Comparison of ENCODE assay signal across 8 mouse cellular contexts in genomic region chr14:55078366-55078989, GRCm38 (mm10). TPM values are rescaled to one million over a fixed set of nuclear protein-coding genes. Genes with fewer than 3 reads are reported as not detected.
A peak's percentile ranks its signal among the peaks of the same experiment; 100 is the strongest.
DNase-seq lines count a peak whose midpoint lies in the region; ATAC-seq and TF ChIP-seq lines count a peak whose summit lies in the region.

No protein-coding gene starts in this region.

- ATAC-seq in granulocyte monocyte progenitor cell, adult 5-6 weeks (replicated peaks; ENCODE audit: poor library complexity, severe bottlenecking): peak; percentile 31; the same call in 1 of the 2 replicates
- ATAC-seq in liver, postnatal 0 days: no peak; the same call in 1 of the 2 replicates

- no peaks in the 10 kb centered on the region for H3K9me3 ChIP-seq in E14TG2a.4 (ENCODE audit: low read length)
- H3K9me3 ChIP-seq in liver, postnatal 0 days (ENCODE audit: low read length): no peaks in the 10 kb centered on the region

- H3K4me2 ChIP-seq in liver, postnatal 0 days (ENCODE audit: low read depth, low read length): peak overlapping the region; percentile 18

- H3K4me3 ChIP-seq in E14TG2a.4 (replicated peaks; ENCODE audit: low read length): peak overlapping the region; percentile 74
- H3K4me3 ChIP-seq in liver, postnatal 0 days (ENCODE audit: low read depth, low read length): no peak overlapping the region

- peak; percentile 37 to 50 for DNase-seq in cerebellum, adult 18-20 months
- DNase-seq in cerebellum, adult 8-10 months: no peak
- no peak for DNase-seq in liver, postnatal 0 days
- DNase-seq in adrenal gland, postnatal 4 days (ENCODE audit: low spot score in 2 of 2): no peak
- DNase-seq in adrenal gland, adult (ENCODE audit: inconsistent age in 2 of 2, low spot score in 1 of 2): no peak
- no peak for DNase-seq in adrenal gland, adult 18-20 months (ENCODE audit: low spot score in 2 of 2)

- H3K9ac ChIP-seq in liver, postnatal 0 days (replicated peaks): no peak overlapping the region

- 12% methylated on average over 23 of the region's 23 CpGs for WGBS in liver, postnatal 0 days (ENCODE audit: insufficient replicate concordance)

- no peaks in the 10 kb centered on the region for H3K27me3 ChIP-seq in E14TG2a.4 (ENCODE audit: insufficient read depth, low read length)
- peaks cover 17% of the 10 kb centered on the region for H3K27me3 ChIP-seq in liver, postnatal 0 days (ENCODE audit: insufficient read depth, low read length)

- H3K27ac ChIP-seq in liver, postnatal 0 days (ENCODE audit: low read depth): no peak overlapping the region

- TF ChIP-seq EP300 in liver, postnatal 0 days (IDR thresholded peaks at IDR 0.05; ENCODE audit: low read depth): no peak

- peaks cover 100% of the 10 kb centered on the region for H3K4me1 ChIP-seq in E14TG2a.4 (replicated peaks; ENCODE audit: low read depth, low read length)
- H3K4me1 ChIP-seq in liver, postnatal 0 days (ENCODE audit: insufficient read depth): peaks cover 3% of the 10 kb centered on the region; the same call in 1 of the 2 replicates

- TF ChIP-seq CTCF in E14TG2a.4 (conservative IDR thresholded peaks at IDR 0.05; ENCODE audit: low read length): no peak
- no peak for TF ChIP-seq CTCF in liver, postnatal 0 days (IDR thresholded peaks at IDR 0.05; ENCODE audit: low read depth)

- H3K36me3 ChIP-seq in E14TG2a.4 (ENCODE audit: insufficient read depth, low read length): peaks cover 44% of the 10 kb centered on the region
- no peaks in the 10 kb centered on the region for H3K36me3 ChIP-seq in liver, postnatal 0 days (replicated peaks; ENCODE audit: insufficient read depth, low read length)

RNA-seq across cellular contexts. Expression of gene Zfhx2, which starts 13.6 kb away (rescaled TPM):
- total RNA-seq in granulocyte monocyte progenitor cell, adult 5-6 weeks (2014; fragmentation: Nextera tagmentation): 3.0 and 5.2 TPM in 2 replicates
- total RNA-seq in granulocyte monocyte progenitor cell, adult 5-6 weeks (2017): 0.26 and 0.82 TPM in 2 replicates
- polyA plus RNA-seq in liver, postnatal 0 days (2015; fragmentation: Nextera tagmentation; extraction: Ambion mirVana): 0.78 and 1.0 TPM in 2 replicates
- total RNA-seq in adrenal gland, postnatal 4 days (2021): 10 to 100 TPM; 11.9 to 13.5 TPM
- total RNA-seq in adrenal gland, adult 18-20 months (2021): 1 to 10 TPM; 6.1 to 7.4 TPM

RNA-seq across cellular contexts. Expression of gene Thtpa, which starts 16.1 kb away (rescaled TPM):
- 11.9 and 16.2 TPM in 2 replicates for total RNA-seq in granulocyte monocyte progenitor cell, adult 5-6 weeks (2014; fragmentation: Nextera tagmentation)
- 10.0 and 13.0 TPM in 2 replicates for total RNA-seq in granulocyte monocyte progenitor cell, adult 5-6 weeks (2017)
- 5.9 and 7.0 TPM in 2 replicates for polyA plus RNA-seq in liver, postnatal 0 days (2015; fragmentation: Nextera tagmentation; extraction: Ambion mirVana)
- total RNA-seq in adrenal gland, postnatal 4 days (2021): 10 to 100 TPM; 21.0 to 21.3 TPM
- 10 to 100 TPM; 10.9 to 12.0 TPM for total RNA-seq in adrenal gland, adult 18-20 months (2021)

RNA-seq across cellular contexts. Expression of gene Ap1g2, which starts 27.9 kb away (rescaled TPM):
- total RNA-seq in granulocyte monocyte progenitor cell, adult 5-6 weeks (2014; fragmentation: Nextera tagmentation): 56.6 and 87.9 TPM in 2 replicates
- total RNA-seq in granulocyte monocyte progenitor cell, adult 5-6 weeks (2017): 12.4 and 15.1 TPM in 2 replicates
- 7.8 and 9.6 TPM in 2 replicates for polyA plus RNA-seq in liver, postnatal 0 days (2015; fragmentation: Nextera tagmentation; extraction: Ambion mirVana)
- total RNA-seq in adrenal gland, postnatal 4 days (2021): 10 to 100 TPM; 30.3 to 34.0 TPM
- 10 to 100 TPM; 25.8 to 29.4 TPM for total RNA-seq in adrenal gland, adult 18-20 months (2021)

RNA-seq across cellular contexts. Expression of gene Jph4, which starts 38.3 kb away (rescaled TPM):
- not detected in 2 replicates for total RNA-seq in granulocyte monocyte progenitor cell, adult 5-6 weeks (2014; fragmentation: Nextera tagmentation)
- total RNA-seq in granulocyte monocyte progenitor cell, adult 5-6 weeks (2017): not detected in 2 replicates
- polyA plus RNA-seq in liver, postnatal 0 days (2015; fragmentation: Nextera tagmentation; extraction: Ambion mirVana): not detected in 2 replicates
- total RNA-seq in adrenal gland, postnatal 4 days (2021): 10 to 100 TPM; 11.9 to 14.8 TPM
- total RNA-seq in adrenal gland, adult 18-20 months (2021): 1 to 10 TPM; 3.0 TPM

Comparison
In these comparisons a context has a peak if more than half of its experiments do, and no peak if none do; other contexts are left out.
1. DNase-seq: peak in cerebellum, adult 18-20 months (2 of 2); none in cerebellum, adult 8-10 months (single experiment), liver, postnatal 0 days (single experiment), adrenal gland, postnatal 4 days (0 of 2), adrenal gland, adult (0 of 2) and adrenal gland, adult 18-20 months (0 of 2).